Mouse (Mus musculus): Measurements from ENCODE around the gene Gm43720. TPM values are rescaled to one million over a fixed set of nuclear protein-coding genes. Genes with fewer than 3 reads are reported as not detected.

Gm43720 gene
- polyA plus RNA-seq, 1 experiment from 2014 or later: 0.15 TPM

- no peaks in the 10 kb centered on the region for H3K9me3 ChIP-seq (ENCODE audit: control insufficient read depth, low read length)
- peaks cover 20% of the 10 kb centered on the region for H3K4me1 ChIP-seq (replicated peaks; ENCODE audit: control insufficient read depth, insufficient read depth, low read length)
- WGBS: 14% methylated on average over 6 of the region's 6 CpGs
- no peaks in the 10 kb centered on the region for H3K27me3 ChIP-seq (ENCODE audit: control insufficient read depth, insufficient read depth, low read length)
- DNase-seq (ENCODE audit: low spot score): no peak
- peak overlapping the region; percentile 93 for H3K4me3 ChIP-seq (replicated peaks; ENCODE audit: low read length)
- H3K36me3 ChIP-seq (replicated peaks; ENCODE audit: control insufficient read depth, insufficient read depth): peaks cover 43% of the 10 kb centered on the region
- peak overlapping the region; percentile 91 for H3K4me2 ChIP-seq (replicated peaks)
- ATAC-seq (ENCODE audit: low FRiP score): no peak
- peak overlapping the region; percentile 96 for H3K9ac ChIP-seq
- peak overlapping the region; percentile 82 for H3K27ac ChIP-seq
These were observed 15.6 kb downstream of the Gm43720 start for GRCm38 (mm10) chr5:138264207-138264578.

DNA sequence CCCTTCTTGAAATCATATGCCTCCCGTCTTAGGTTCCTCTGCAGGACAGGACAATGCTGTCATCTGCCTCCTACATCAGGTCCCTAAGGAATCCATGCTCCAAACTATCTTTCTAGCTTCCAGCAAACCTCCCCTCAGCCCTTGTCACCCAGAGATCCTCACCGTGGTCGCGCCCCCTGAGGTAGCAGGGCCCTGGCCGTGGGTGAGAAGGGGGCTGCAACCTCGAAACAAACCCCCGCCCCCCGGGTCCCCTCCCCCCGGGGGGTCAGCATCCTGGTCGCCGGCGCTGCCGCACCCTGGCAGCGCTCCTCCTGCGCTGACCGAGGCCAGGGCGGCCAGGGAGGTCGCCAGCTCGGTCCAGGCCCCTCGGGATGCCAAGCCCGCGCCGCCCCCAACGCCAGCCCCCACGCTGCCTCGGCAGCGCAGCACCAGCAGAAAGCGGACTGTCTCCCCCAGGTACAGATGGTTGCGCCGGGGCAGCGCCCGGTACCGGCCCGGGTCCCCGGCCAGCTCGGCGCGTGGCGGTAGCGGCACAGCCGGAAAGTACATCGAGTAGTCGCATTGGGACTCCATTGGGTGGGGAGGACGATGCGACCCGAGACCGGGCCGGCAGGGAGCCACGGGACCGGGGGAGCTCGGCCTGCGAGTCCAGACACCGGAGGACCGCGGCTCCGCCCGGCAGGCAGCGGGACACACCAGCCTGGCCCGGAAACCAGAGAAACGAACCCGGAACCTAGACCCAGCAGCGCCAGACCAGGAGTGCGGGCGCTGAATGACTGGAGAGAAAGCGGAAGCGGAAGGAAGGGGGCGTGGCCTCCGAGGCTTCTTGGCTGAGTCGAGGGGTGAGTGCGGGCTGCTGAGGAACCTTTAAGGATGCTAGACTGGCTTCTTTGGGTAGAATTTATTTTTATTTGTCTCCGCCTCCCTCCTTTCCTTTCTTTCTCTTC lies 16.2 kb downstream of the Gm43720 start, which contains the start of gene BC037034:
Gene BC037034 (minus strand): TSS at position 774 of the 947 bp plus-strand sequence.
- peak within 1 kb of the TSS; percentile 96 for H3K9ac ChIP-seq
- ATAC-seq (ENCODE audit: low FRiP score) (peak; percentile 91), DNase-seq (ENCODE audit: low spot score) (peak; percentile 92)
- WGBS: under 1% methylated on average over 71 of the region's 71 CpGs
- H3K27me3 ChIP-seq (ENCODE audit: control insufficient read depth, insufficient read depth, low read length): no peaks in the 10 kb centered on the region
- H3K36me3 ChIP-seq (replicated peaks; ENCODE audit: control insufficient read depth, insufficient read depth): peaks cover 50% of the 10 kb centered on the region
- H3K4me3 ChIP-seq (replicated peaks; ENCODE audit: low read length): peak within 1 kb of the TSS; percentile 93
- peak within 1 kb of the TSS; percentile 91 for H3K4me2 ChIP-seq (replicated peaks)
- peak within 1 kb of the TSS; percentile 82 for H3K27ac ChIP-seq
- no peaks in the 10 kb centered on the region for H3K9me3 ChIP-seq (ENCODE audit: control insufficient read depth, low read length)
- H3K4me1 ChIP-seq (replicated peaks; ENCODE audit: control insufficient read depth, insufficient read depth, low read length): peaks cover 20% of the 10 kb centered on the region

- Histone ChIP-seq H3K27me3 (ENCODE audit: control insufficient read depth, insufficient read depth, low read length) (no peaks in the 10 kb centered on the region), H3K4me2 (replicated peaks) (peak overlapping the region; percentile 91), H3K36me3 (replicated peaks; ENCODE audit: control insufficient read depth, insufficient read depth) (peaks cover 55% of the 10 kb centered on the region), H3K9me3 (ENCODE audit: control insufficient read depth, low read length) (no peaks in the 10 kb centered on the region), H3K4me3 (replicated peaks; ENCODE audit: low read length) (peak overlapping the region; percentile 93), H3K27ac (no peak overlapping the region), H3K4me1 (replicated peaks; ENCODE audit: control insufficient read depth, insufficient read depth, low read length) (peaks cover 20% of the 10 kb centered on the region), H3K9ac (peak overlapping the region; percentile 96)
- DNase-seq (ENCODE audit: low spot score) (no peak), ATAC-seq (ENCODE audit: low FRiP score) (no peak)
- 71% methylated on average over 18 of the region's 18 CpGs for WGBS
These were observed 17.0 kb downstream of the Gm43720 start for GRCm38 (mm10) chr5:138262582-138263240.

- no peak overlapping the region for H3K27ac ChIP-seq
- ATAC-seq (ENCODE audit: low FRiP score): no peak
These were observed 17.8 kb downstream of the Gm43720 start for GRCm38 (mm10) chr5:138262001-138262400.

DNA sequence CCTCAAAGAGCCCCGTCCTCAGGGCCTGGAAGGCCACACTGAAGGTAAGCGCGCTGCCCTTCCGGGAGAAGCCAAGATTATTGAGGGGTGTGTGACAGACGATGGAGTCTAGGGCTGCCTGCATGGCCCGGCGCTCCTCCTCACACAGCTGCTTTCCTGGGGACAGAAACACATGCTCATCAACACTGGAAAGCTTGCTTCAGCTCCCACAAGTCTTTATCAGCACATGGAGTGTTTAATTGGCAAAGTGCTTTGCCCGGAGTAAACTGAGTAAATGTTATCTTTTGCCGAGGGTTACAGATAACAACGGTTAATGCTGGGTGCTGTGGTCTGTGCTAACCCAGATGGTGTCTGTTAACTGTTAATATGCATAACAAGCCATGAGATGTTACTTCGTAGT lies 18.9 kb downstream of the Gm43720 start:
- Histone ChIP-seq H3K4me2 (replicated peaks) (no peak overlapping the region), H3K4me1 (replicated peaks; ENCODE audit: control insufficient read depth, insufficient read depth, low read length) (peaks cover 29% of the 10 kb centered on the region), H3K9me3 (ENCODE audit: control insufficient read depth, low read length) (no peaks in the 10 kb centered on the region), H3K27me3 (ENCODE audit: control insufficient read depth, insufficient read depth, low read length) (no peaks in the 10 kb centered on the region), H3K4me3 (replicated peaks; ENCODE audit: low read length) (no peak overlapping the region), H3K27ac (no peak overlapping the region), H3K36me3 (replicated peaks; ENCODE audit: control insufficient read depth, insufficient read depth) (peaks cover 50% of the 10 kb centered on the region), H3K9ac (no peak overlapping the region)
- no peak for ATAC-seq (ENCODE audit: low FRiP score)
- no peak for DNase-seq (ENCODE audit: low spot score)
- 93% methylated on average over 11 of the region's 11 CpGs for WGBS

More at GRCm38 (mm10) chr5:138262001-138262400, 17.8 kb downstream of the Gm43720 start:
- 0 out of 2 replicates have a peak overlapping the region, but pooled peaks have one; percentile 96 for H3K9ac ChIP-seq
- peaks cover 20% of the 10 kb centered on the region for H3K4me1 ChIP-seq (replicated peaks; ENCODE audit: control insufficient read depth, insufficient read depth, low read length)
- WGBS: 84% methylated on average over 4 of the region's 4 CpGs
- H3K9me3 ChIP-seq (ENCODE audit: control insufficient read depth, low read length): no peaks in the 10 kb centered on the region
- H3K4me2 ChIP-seq (replicated peaks): peak overlapping the region; percentile 91
- no peaks in the 10 kb centered on the region for H3K27me3 ChIP-seq (ENCODE audit: control insufficient read depth, insufficient read depth, low read length)
- H3K4me3 ChIP-seq (replicated peaks; ENCODE audit: low read length): no peak overlapping the region
- H3K36me3 ChIP-seq (replicated peaks; ENCODE audit: control insufficient read depth, insufficient read depth): peaks cover 58% of the 10 kb centered on the region
- no peak for DNase-seq (ENCODE audit: low spot score)

DNA sequence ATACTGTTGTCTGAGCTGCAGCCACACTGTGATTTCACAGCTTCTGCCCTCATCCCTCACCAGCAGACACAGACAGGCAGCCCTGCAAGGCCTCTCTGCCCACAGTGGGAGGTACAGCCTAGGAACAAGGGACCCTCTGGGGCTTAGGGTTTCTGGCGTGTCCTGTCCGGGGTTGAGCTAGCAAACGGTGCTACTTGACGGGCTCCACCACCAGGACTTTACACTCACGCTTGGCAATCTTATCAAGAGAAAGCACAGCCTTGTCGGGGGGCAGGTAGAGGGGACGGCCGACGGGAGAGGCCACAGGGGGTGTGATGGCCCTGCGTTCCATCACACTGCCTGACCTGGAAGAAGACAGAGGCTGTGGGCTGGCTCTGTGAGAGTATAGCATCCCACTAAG lies 19.7 kb downstream of the Gm43720 start:
- H3K4me2 ChIP-seq (replicated peaks): no peak overlapping the region

DNA sequence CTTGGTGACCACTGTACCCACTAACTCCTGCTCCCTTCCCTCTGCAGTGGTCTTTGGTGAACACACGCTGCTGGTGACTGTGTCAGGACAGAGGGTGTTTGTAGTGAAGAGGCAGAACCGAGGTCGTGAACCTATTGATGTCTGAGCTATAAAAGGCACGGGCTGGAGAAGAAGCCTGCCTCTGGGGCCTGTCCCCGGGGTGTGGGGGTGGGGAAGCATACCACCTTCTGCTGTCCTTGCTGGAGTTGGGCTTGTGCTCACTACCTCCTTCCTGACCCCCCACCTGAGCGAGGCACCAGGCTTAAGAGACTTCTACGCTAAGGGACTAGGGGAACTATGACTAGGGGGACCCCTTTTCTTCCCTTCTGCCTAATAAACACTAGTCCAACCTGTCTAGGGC lies 20.8 kb downstream of the Gm43720 start:
- no peak for DNase-seq (ENCODE audit: low spot score)
- no peak for ATAC-seq (ENCODE audit: low FRiP score)
- Histone ChIP-seq H3K9me3 (ENCODE audit: control insufficient read depth, low read length) (no peaks in the 10 kb centered on the region), H3K9ac (no peak overlapping the region), H3K27ac (no peak overlapping the region), H3K4me3 (replicated peaks; ENCODE audit: low read length) (no peak overlapping the region), H3K27me3 (ENCODE audit: control insufficient read depth, insufficient read depth, low read length) (no peaks in the 10 kb centered on the region), H3K4me2 (replicated peaks) (no peak overlapping the region), H3K36me3 (replicated peaks; ENCODE audit: control insufficient read depth, insufficient read depth) (peaks cover 46% of the 10 kb centered on the region), H3K4me1 (replicated peaks; ENCODE audit: control insufficient read depth, insufficient read depth, low read length) (peaks cover 25% of the 10 kb centered on the region)
- WGBS: 73% methylated on average over 7 of the region's 7 CpGs

More for the DNA sequence above, 19.7 kb downstream of the Gm43720 start:
- Histone ChIP-seq H3K4me1 (replicated peaks; ENCODE audit: control insufficient read depth, insufficient read depth, low read length) (peaks cover 28% of the 10 kb centered on the region), H3K9me3 (ENCODE audit: control insufficient read depth, low read length) (no peaks in the 10 kb centered on the region), H3K4me3 (replicated peaks; ENCODE audit: low read length) (no peak overlapping the region), H3K27me3 (ENCODE audit: control insufficient read depth, insufficient read depth, low read length) (no peaks in the 10 kb centered on the region), H3K9ac (no peak overlapping the region), H3K27ac (no peak overlapping the region), H3K36me3 (replicated peaks; ENCODE audit: control insufficient read depth, insufficient read depth) (peaks cover 46% of the 10 kb centered on the region)
- 84% methylated on average over 10 of the region's 10 CpGs for WGBS
- ATAC-seq (ENCODE audit: low FRiP score) (no peak), DNase-seq (ENCODE audit: low spot score) (no peak)

DNA sequence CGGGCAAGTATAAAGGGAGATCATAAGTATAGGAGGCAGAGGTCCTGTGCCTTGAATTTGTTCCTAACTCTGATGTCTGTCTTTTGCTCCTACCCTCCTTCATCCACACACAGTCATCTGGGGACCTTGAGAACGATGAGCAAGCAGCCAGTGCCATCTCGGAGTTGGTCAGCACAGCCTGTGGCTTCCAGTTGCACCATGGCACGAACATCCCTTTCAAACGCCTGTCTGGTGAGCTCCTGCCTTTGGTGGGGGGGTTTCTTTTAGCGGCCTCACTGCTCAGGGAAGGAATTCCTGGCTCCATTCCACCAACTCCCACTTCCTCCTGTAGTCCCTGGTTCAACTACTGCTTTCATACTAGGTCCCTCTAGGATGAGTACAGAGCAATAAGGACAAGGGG lies 21.2 kb downstream of the Gm43720 start:
- Histone ChIP-seq H3K9me3 (ENCODE audit: control insufficient read depth, low read length) (no peaks in the 10 kb centered on the region), H3K27ac (no peak overlapping the region), H3K4me1 (replicated peaks; ENCODE audit: control insufficient read depth, insufficient read depth, low read length) (peaks cover 25% of the 10 kb centered on the region), H3K4me2 (replicated peaks) (no peak overlapping the region), H3K4me3 (replicated peaks; ENCODE audit: low read length) (no peak overlapping the region), H3K27me3 (ENCODE audit: control insufficient read depth, insufficient read depth, low read length) (no peaks in the 10 kb centered on the region), H3K36me3 (replicated peaks; ENCODE audit: control insufficient read depth, insufficient read depth) (peaks cover 46% of the 10 kb centered on the region), H3K9ac (no peak overlapping the region)
- ATAC-seq (ENCODE audit: low FRiP score) (no peak), DNase-seq (ENCODE audit: low spot score) (no peak)
- 94% methylated on average over 6 of the region's 6 CpGs for WGBS

- H3K36me3 ChIP-seq (replicated peaks; ENCODE audit: control insufficient read depth, insufficient read depth): peaks cover 46% of the 10 kb centered on the region
- no peak overlapping the region for H3K27ac ChIP-seq
- WGBS: 81% methylated on average over 3 of the region's 3 CpGs
- H3K4me3 ChIP-seq (replicated peaks; ENCODE audit: low read length): no peak overlapping the region
- no peaks in the 10 kb centered on the region for H3K9me3 ChIP-seq (ENCODE audit: control insufficient read depth, low read length)
- H3K4me1 ChIP-seq (replicated peaks; ENCODE audit: control insufficient read depth, insufficient read depth, low read length): peaks cover 23% of the 10 kb centered on the region
- no peak for ATAC-seq (ENCODE audit: low FRiP score)
- H3K4me2 ChIP-seq (replicated peaks): no peak overlapping the region
- no peak overlapping the region for H3K9ac ChIP-seq
- H3K27me3 ChIP-seq (ENCODE audit: control insufficient read depth, insufficient read depth, low read length): no peaks in the 10 kb centered on the region
- DNase-seq (ENCODE audit: low spot score): no peak
These were observed 21.7 kb downstream of the Gm43720 start for GRCm38 (mm10) chr5:138258078-138258477.
